ENCODE assay signal across 10 mouse cellular contexts in genomic region chr4:142193780-142194179, GRCm38 (mm10). TPM values are rescaled to one million over a fixed set of nuclear protein-coding genes. Genes with fewer than 3 reads are reported as not detected.
A peak's percentile ranks its signal among the peaks of the same experiment; 100 is the strongest.
DNase-seq lines count a peak whose midpoint lies in the region; ATAC-seq and TF ChIP-seq lines count a peak whose summit lies in the region.
"Had no signal": no experiment of that assay in that cellular context is flagged by ENCODE, and none has a peak within 500 bp of the region (broad histone marks: within the 10 kb centered on the region; RNA-seq: fewer than 3 reads in every experiment).

No protein-coding gene starts in this region.

- no peak for TF ChIP-seq CTCF in left cerebral cortex, adult 2 months (IDR thresholded peaks at IDR 0.05)

- H3K4me1 ChIP-seq in embryonic facial prominence, embryonic 14.5 days (ENCODE audit: control insufficient read depth, insufficient read depth, low read length) = no peaks in the 10 kb centered on the region
- peaks cover 12% of the 10 kb centered on the region for H3K4me1 ChIP-seq in embryonic facial prominence, embryonic 10.5 days
- peaks cover 26% of the 10 kb centered on the region for H3K4me1 ChIP-seq in lung, embryonic 15.5 days
- no peaks in the 10 kb centered on the region for H3K4me1 ChIP-seq in liver, embryonic 11.5 days (replicated peaks; ENCODE audit: control insufficient read depth, insufficient read depth, low read length)
- H3K4me1 ChIP-seq: hindbrain, embryonic 15.5 days had no signal

- no peaks in the 10 kb centered on the region for H3K27me3 ChIP-seq in embryonic facial prominence, embryonic 14.5 days (replicated peaks; ENCODE audit: control insufficient read depth, insufficient read depth, low read length)
- no peaks in the 10 kb centered on the region for H3K27me3 ChIP-seq in embryonic facial prominence, embryonic 10.5 days (replicated peaks; ENCODE audit: low read depth, poor library complexity, severe bottlenecking)
- H3K27me3 ChIP-seq in lung, embryonic 15.5 days = no peaks in the 10 kb centered on the region
- no peaks in the 10 kb centered on the region for H3K27me3 ChIP-seq in liver, embryonic 11.5 days (replicated peaks; ENCODE audit: control insufficient read depth, insufficient read depth, low read length)
- H3K27me3 ChIP-seq: hindbrain, embryonic 15.5 days had no signal

- H3K4me2 ChIP-seq in embryonic facial prominence, embryonic 14.5 days (ENCODE audit: low read depth, low read length) = no peak overlapping the region
- H3K4me2 ChIP-seq in lung, embryonic 15.5 days = no peak overlapping the region
- H3K4me2 ChIP-seq in liver, embryonic 11.5 days = no peak overlapping the region
- H3K4me2 ChIP-seq: hindbrain, embryonic 15.5 days had no signal

- no peak overlapping the region for H3K4me3 ChIP-seq in embryonic facial prominence, embryonic 14.5 days (ENCODE audit: low read depth, low read length)
- H3K4me3 ChIP-seq in embryonic facial prominence, embryonic 10.5 days = no peak overlapping the region
- H3K4me3 ChIP-seq in lung, embryonic 15.5 days = no peak overlapping the region
- no peak overlapping the region for H3K4me3 ChIP-seq in liver, embryonic 11.5 days (ENCODE audit: low read depth, low read length)
- H3K4me3 ChIP-seq in left cerebral cortex, adult 2 months = no peak overlapping the region
- H3K4me3 ChIP-seq: hindbrain, embryonic 15.5 days had no signal

- H3K36me3 ChIP-seq in embryonic facial prominence, embryonic 14.5 days (ENCODE audit: control insufficient read depth, insufficient read depth, low read length) = no peaks in the 10 kb centered on the region
- peaks cover 12% of the 10 kb centered on the region; the same call in 1 of the 2 replicates for H3K36me3 ChIP-seq in embryonic facial prominence, embryonic 10.5 days (replicated peaks)
- no peaks in the 10 kb centered on the region for H3K36me3 ChIP-seq in lung, embryonic 15.5 days
- no peaks in the 10 kb centered on the region for H3K36me3 ChIP-seq in liver, embryonic 11.5 days (ENCODE audit: control insufficient read depth, insufficient read depth, low read length)
- H3K36me3 ChIP-seq: hindbrain, embryonic 15.5 days had no signal

- no peak for DNase-seq in embryonic facial prominence, embryonic 14.5 days (ENCODE audit: low spot score)
- no peak for DNase-seq in embryonic facial prominence, embryonic 10.5 days (ENCODE audit: low spot score)
- DNase-seq in cerebellum, adult 8-10 months = peak; percentile 77
- peak; percentile 95 for DNase-seq in kidney, adult 9 months
- DNase-seq in liver, embryonic 11.5 days (ENCODE audit: low spot score) = no peak
- no peak for DNase-seq in left cerebral cortex, adult 2 months (ENCODE audit: extremely low spot score in 1 of 2, low spot score in 2 of 2)
- DNase-seq in left cerebral cortex, postnatal 4 days = no peak
- DNase-seq: adrenal gland, postnatal 25 days had no signal

- H3K9ac ChIP-seq in embryonic facial prominence, embryonic 14.5 days (ENCODE audit: low read depth, low read length) = no peak overlapping the region
- no peak overlapping the region for H3K9ac ChIP-seq in lung, embryonic 15.5 days
- no peak overlapping the region for H3K9ac ChIP-seq in liver, embryonic 11.5 days (ENCODE audit: low read depth, low read length)
- H3K9ac ChIP-seq: hindbrain, embryonic 15.5 days had no signal

- H3K27ac ChIP-seq in embryonic facial prominence, embryonic 14.5 days (replicated peaks; ENCODE audit: low read depth, low read length) = no peak overlapping the region
- H3K27ac ChIP-seq in embryonic facial prominence, embryonic 10.5 days (replicated peaks) = no peak overlapping the region
- peak overlapping the region; percentile 20; the same call in 1 of the 2 replicates for H3K27ac ChIP-seq in lung, embryonic 15.5 days
- no peak overlapping the region for H3K27ac ChIP-seq in liver, embryonic 11.5 days (ENCODE audit: low read depth, low read length)
- no peak overlapping the region; the same call in 1 of the 2 replicates for H3K27ac ChIP-seq in left cerebral cortex, adult 2 months
- H3K27ac ChIP-seq: hindbrain, embryonic 15.5 days had no signal

- ATAC-seq in embryonic facial prominence, embryonic 14.5 days (ENCODE audit: low read depth) = 0 out of 2 replicates have a peak, but pooled peaks have one; percentile 33
- ATAC-seq in lung, embryonic 15.5 days (ENCODE audit: borderline replicate concordance, extremely low read depth, low FRiP score, low TSS enrichment) = peak; percentile 31; the same call in 1 of the 2 replicates
- no peak for ATAC-seq in liver, embryonic 11.5 days (replicated peaks; ENCODE audit: low FRiP score)

- no peaks in the 10 kb centered on the region for H3K9me3 ChIP-seq in embryonic facial prominence, embryonic 14.5 days (ENCODE audit: control insufficient read depth, low read length)
- no peaks in the 10 kb centered on the region for H3K9me3 ChIP-seq in embryonic facial prominence, embryonic 10.5 days
- H3K9me3 ChIP-seq in lung, embryonic 15.5 days = no peaks in the 10 kb centered on the region
- no peaks in the 10 kb centered on the region for H3K9me3 ChIP-seq in liver, embryonic 11.5 days (ENCODE audit: control insufficient read depth, low read length)
- H3K9me3 ChIP-seq: hindbrain, embryonic 15.5 days had no signal

- intact Hi-C loops in left cerebral cortex, adult 2 months (cut with DNase I) = no loop called here
- intact Hi-C loops in left cerebral cortex, postnatal 4 days (cut with DNase I) = no loop called here

- 78% methylated on average over 7 of the region's 7 CpGs for WGBS in embryonic facial prominence, embryonic 14.5 days
- WGBS in embryonic facial prominence, embryonic 10.5 days = 83% methylated on average over 7 of the region's 7 CpGs
- WGBS in lung, embryonic 15.5 days = 77% methylated on average over 7 of the region's 7 CpGs
- WGBS in liver, embryonic 11.5 days = 88% methylated on average over 7 of the region's 7 CpGs

RNA-seq across cellular contexts. Expression of gene Kazn, which starts 45.4 kb away (rescaled TPM):
- 11.7 and 11.9 TPM in 2 replicates for polyA plus RNA-seq in embryonic facial prominence, embryonic 14.5 days (2014; fragmentation: Nextera tagmentation; extraction: Ambion mirVana)
- 13.3 and 13.8 TPM in 2 replicates for polyA plus RNA-seq in embryonic facial prominence, embryonic 10.5 days (2016; fragmentation: Nextera tagmentation; extraction: Ambion mirVana)
- polyA plus RNA-seq in lung, embryonic 15.5 days (2015; fragmentation: Nextera tagmentation; extraction: Ambion mirVana) = 13.3 and 13.6 TPM in 2 replicates
- polyA plus RNA-seq in liver, embryonic 11.5 days (2014; fragmentation: Nextera tagmentation; extraction: Ambion mirVana) = 4.0 and 4.4 TPM in 2 replicates
- 10 to 100 TPM; 82.9 to 90.9 TPM for total RNA-seq in left cerebral cortex, adult 2 months (2021)
- total RNA-seq in left cerebral cortex, postnatal 4 days (2021) = 10 to 100 TPM; 68.9 to 70.4 TPM

Comparison
In these comparisons a context has a peak if more than half of its experiments do, and no peak if none do; other contexts are left out.
1. DNase-seq: peak in cerebellum, adult 8-10 months (single experiment) and kidney, adult 9 months (single experiment); none in embryonic facial prominence, embryonic 14.5 days (single experiment), embryonic facial prominence, embryonic 10.5 days (single experiment), liver, embryonic 11.5 days (single experiment), left cerebral cortex, adult 2 months (0 of 2) and left cerebral cortex, postnatal 4 days (single experiment).